Mouse (Mus musculus) forebrain, embryonic 11.5 days (tissue): ENCODE data around the gene Mrps17. TPM values are rescaled to one million over a fixed set of nuclear protein-coding genes. Genes with fewer than 3 reads are reported as not detected.

Experiments
- ATAC-seq: fragments of 200-750 bp; cut with Nextera tagmentation; replicated peaks from 2 replicates; pipeline ENCODE4 v1.8.0; 2017; ENCODE audit warnings: moderate TSS enrichment; ENCODE audit not compliant: low FRiP score
- DNase-seq: peaks from one replicate; pipeline ENCODE4 v3.0.0-alpha.2; 2017; ENCODE audit warnings: low spot score
- H3K27ac ChIP-seq: fragments of 300-500 bp; sonication (generic); 2 replicates; pipeline ENCODE4 v1.5.1; 2014; ENCODE audit warnings: low read depth, low read length
- H3K27me3 ChIP-seq: fragments of 300-500 bp; sonication (generic); 2 replicates; pipeline ENCODE4 v1.6.1; 2014; ENCODE audit warnings: mild to moderate bottlenecking, low read length, mixed read lengths; ENCODE audit not compliant: control insufficient read depth, insufficient read depth
- H3K36me3 ChIP-seq: fragments of 300-500 bp; sonication (generic); 2 replicates; pipeline ENCODE4 v1.6.1; 2014; ENCODE audit warnings: mild to moderate bottlenecking, low read length, moderate library complexity, mixed read lengths; ENCODE audit not compliant: control insufficient read depth, insufficient read depth
- H3K4me1 ChIP-seq: fragments of 300-500 bp; sonication (generic); replicated peaks from 2 replicates; pipeline ENCODE4 v1.6.1; 2014; ENCODE audit warnings: low read length, mixed read lengths; ENCODE audit not compliant: control insufficient read depth, insufficient read depth
- H3K4me2 ChIP-seq: fragments of 300-500 bp; sonication (generic); 2 replicates; pipeline ENCODE4 v1.6.1; 2014; ENCODE audit warnings: low read depth, mild to moderate bottlenecking, low read length, moderate library complexity, mixed read lengths; ENCODE audit not compliant: severe bottlenecking
- H3K4me3 ChIP-seq: fragments of 300-500 bp; sonication (generic); 2 replicates; pipeline ENCODE4 v1.5.1; 2014; ENCODE audit warnings: low read depth, low read length
- H3K9ac ChIP-seq: fragments of 300-500 bp; sonication (generic); 2 replicates; pipeline ENCODE4 v1.6.1; 2014; ENCODE audit warnings: low read length
- H3K9me3 ChIP-seq: fragments of 300-500 bp; sonication (generic); 2 replicates; pipeline ENCODE4 v1.6.1; 2016; ENCODE audit warnings: low read length, mixed read lengths; ENCODE audit not compliant: control insufficient read depth
- WGBS: fragments of 180-500 bp; shearing (Covaris S2); extraction: QIAGEN DNeasy Blood & Tissue Kit; methylation state at CpG from one replicate; pipeline ENCODE4 v1.1.7; 2014; 5-methylcytosine and 5-hydroxymethylcytosine counted together
- polyA plus RNA-seq: library from polyadenylated mRNA; unstranded; fragments of >200 nt; fragmentation: Nextera tagmentation; extraction: Ambion mirVana; gene quantifications from 2 replicates; pipeline ENCODE4 v1.2.1, GENCODE M21; 2014

Gene Mrps17
- polyA plus RNA-seq, 1 experiment from 2014 or later, result 164 TPM

- Histone ChIP-seq H3K36me3 (no peaks in the 10 kb centered on the region; the same call in 1 of the 2 replicates), H3K9me3 (no peaks in the 10 kb centered on the region), H3K4me1 (no peaks in the 10 kb centered on the region), H3K4me2 (no peak overlapping the region), H3K4me3 (no peak overlapping the region), H3K27ac (no peak overlapping the region), H3K27me3 (no peaks in the 10 kb centered on the region), H3K9ac (no peak overlapping the region)
- ATAC-seq (no peak), DNase-seq (no peak)
- WGBS, result 92% methylated on average over 13 of the region's 13 CpGs
Observed at GRCm38 (mm10) chr5:129759929-129760480, 44.7 kb downstream of the Mrps17 start.

GRCm38 (mm10) chr5:129761865-129762540 is 46.7 kb downstream of the Mrps17 start:
- Histone ChIP-seq H3K4me2 (no peak overlapping the region), H3K27ac (0 out of 2 replicates have a peak overlapping the region, but pooled peaks have one; percentile 8), H3K4me3 (no peak overlapping the region), H3K9me3 (no peaks in the 10 kb centered on the region), H3K4me1 (no peaks in the 10 kb centered on the region), H3K36me3 (no peaks in the 10 kb centered on the region; the same call in 1 of the 2 replicates), H3K9ac (no peak overlapping the region), H3K27me3 (no peaks in the 10 kb centered on the region)
- DNase-seq (no peak), ATAC-seq (peak; percentile 61)
- 68% methylated on average over 18 of the region's 18 CpGs for WGBS

- ATAC-seq (no peak), DNase-seq (no peak)
- H3K4me2 ChIP-seq, result no peak overlapping the region
- no peak overlapping the region for H3K27ac ChIP-seq
- no peak overlapping the region for H3K4me3 ChIP-seq
- no peak overlapping the region for H3K9ac ChIP-seq
- H3K36me3 ChIP-seq, result no peaks in the 10 kb centered on the region
- WGBS, result 95% methylated on average over 23 of the region's 23 CpGs
- no peaks in the 10 kb centered on the region for H3K27me3 ChIP-seq
- no peaks in the 10 kb centered on the region for H3K9me3 ChIP-seq
- no peaks in the 10 kb centered on the region for H3K4me1 ChIP-seq
Observed at GRCm38 (mm10) chr5:129770443-129771355, 55.4 kb downstream of the Mrps17 start.

Other genes with a start within 250 kb of the Mrps17 start
- 61.6 and 62.9 TPM in 2 replicates for gene Sfswap, start 214.3 kb upstream of the Mrps17 start, polyA plus RNA-seq
- gene Mmp17, start 131.3 kb upstream of the Mrps17 start, polyA plus RNA-seq, result 6.5 and 8.4 TPM in 2 replicates
- gene Zfp11, start 45.4 kb upstream of the Mrps17 start, polyA plus RNA-seq, result 8.3 and 8.5 TPM in 2 replicates
- gene Sept14, start 7.0 kb upstream of the Mrps17 start, polyA plus RNA-seq, result not detected in 2 replicates
- 75.0 and 77.3 TPM in 2 replicates for gene Nipsnap2, start 9.6 kb downstream of the Mrps17 start, polyA plus RNA-seq
- gene Psph, start 72.0 kb downstream of the Mrps17 start, polyA plus RNA-seq, result 45.2 and 46.4 TPM in 2 replicates
- 43.5 and 45.0 TPM in 2 replicates for gene Sumf2, start 131.5 kb downstream of the Mrps17 start, polyA plus RNA-seq
- gene Chchd2, start 172.0 kb downstream of the Mrps17 start, polyA plus RNA-seq, result 880 and 904 TPM in 2 replicates
- 5.8 and 6.0 TPM in 2 replicates for gene Zbed5, start 180.2 kb downstream of the Mrps17 start, polyA plus RNA-seq
- 0.25 and 0.33 TPM in 2 replicates for gene Phkg1, start 183.1 kb downstream of the Mrps17 start, polyA plus RNA-seq
- 4.0 and 5.1 TPM in 2 replicates for gene Nupr1l, start 193.0 kb downstream of the Mrps17 start, polyA plus RNA-seq
- gene Vkorc1l1, start 226.5 kb downstream of the Mrps17 start, polyA plus RNA-seq, result 32.1 and 35.7 TPM in 2 replicates